Mouse (Mus musculus) heart, adult 2 months (tissue): ENCODE data around the gene Nhsl2. TPM values are rescaled to one million over a fixed set of nuclear protein-coding genes. Genes with fewer than 3 reads are reported as not detected.
"Not testable (repeated sequence)": the region's sequence is repeated elsewhere in the genome, so short reads cannot be mapped to it uniquely, and the experiment has no call there.

Source experiments
- DNase-seq, 2 experiments: peaks; one replicate each; pipeline ENCODE4 v3.0.0; 2021
- H3K27ac ChIP-seq: fragments of 200-600 bp; 2 replicates; pipeline ENCODE4 v1.8.1; 2022
- H3K27me3 ChIP-seq: fragments of 200-500 bp; 2 replicates; pipeline ENCODE4 v1.6.1; 2012; ENCODE audit warnings: mild to moderate bottlenecking, low read length, inconsistent platforms, mixed read lengths; ENCODE audit not compliant: control insufficient read depth, insufficient read depth
- H3K36me3 ChIP-seq: fragments of 200-500 bp; 2 replicates; pipeline ENCODE4 v1.6.1; 2012; ENCODE audit warnings: low read length, inconsistent platforms; ENCODE audit not compliant: control insufficient read depth, insufficient read depth
- H3K4me1 ChIP-seq: fragments of 200-500 bp; 2 replicates; pipeline ENCODE4 v1.6.1; 2011; ENCODE audit warnings: low read length; ENCODE audit not compliant: control insufficient read depth, insufficient read depth
- H3K4me3 ChIP-seq: fragments of 200-600 bp; 2 replicates; pipeline ENCODE4 v1.8.1; 2022
- H3K79me2 ChIP-seq: fragments of 200-500 bp; replicated peaks from 2 replicates; pipeline ENCODE4 v1.6.1; 2012; ENCODE audit warnings: mild to moderate bottlenecking, inconsistent platforms, low read length, moderate library complexity, mixed read lengths; ENCODE audit not compliant: control insufficient read depth, insufficient read depth
- H3K9ac ChIP-seq: fragments of 200-500 bp; 2 replicates; pipeline ENCODE4 v1.6.1; 2012; ENCODE audit warnings: low read depth, mild to moderate bottlenecking, control low read depth, inconsistent platforms, low read length, mixed read lengths
- CTCF ChIP-seq: fragments of 200-600 bp; IDR thresholded peaks from 2 replicates; pipeline ENCODE4 v1.8.1; 2022; ENCODE audit warnings: antibody characterized with exemption, mild to moderate bottlenecking, moderate library complexity
- EP300 ChIP-seq: fragments of 200-500 bp; IDR thresholded peaks from 2 replicates; pipeline ENCODE4 v1.6.1; 2011; ENCODE audit warnings: low read depth, low read length, control low read depth; ENCODE audit not compliant: insufficient read depth
- POLR2A ChIP-seq: fragments of 200-500 bp; IDR thresholded peaks from 2 replicates; pipeline ENCODE4 v1.6.1; 2011; ENCODE audit warnings: mild to moderate bottlenecking, low read depth, low read length, control low read depth; ENCODE audit not compliant: insufficient read depth
- WGBS: fragments of 180-500 bp; shearing (Covaris S2); methylation state at CpG from one replicate; pipeline ENCODE4 v1.1.7; 2018; 5-methylcytosine and 5-hydroxymethylcytosine counted together
- intact Hi-C: fragments of 180-260 bp; cut with DNase I; formaldehyde crosslinking; loops from one replicate; pipeline ENCODE4 v1.15.1; 2025
- long read RNA-seq: library from polyadenylated mRNA; stranded (forward); transcript quantifications from one replicate; pipeline ENCODE4 v2.0.0, GENCODE M21; 2021
- polyA plus RNA-seq: library from polyadenylated mRNA; depleted of rRNA; stranded (reverse); fragments of >200 nt; gene quantifications from 2 replicates; pipeline ENCODE4 v1.2.3, GENCODE M21; 2012; rRNA removed
- total RNA-seq, 2 experiments: library from RNA; stranded (reverse); gene quantifications; 2 replicates each; pipeline ENCODE4 v1.2.3; 2021

Gene Nhsl2
- total RNA-seq (1 to 10 TPM; 3.6 to 4.2 TPM), polyA plus RNA-seq (1.4 and 2.7 TPM in 2 replicates)
- long read RNA-seq, partial matches to known transcripts: 0 of 3 reads
- long read RNA-seq, other reads (novel, unspliced or antisense): 3 of 3 reads

DNA sequence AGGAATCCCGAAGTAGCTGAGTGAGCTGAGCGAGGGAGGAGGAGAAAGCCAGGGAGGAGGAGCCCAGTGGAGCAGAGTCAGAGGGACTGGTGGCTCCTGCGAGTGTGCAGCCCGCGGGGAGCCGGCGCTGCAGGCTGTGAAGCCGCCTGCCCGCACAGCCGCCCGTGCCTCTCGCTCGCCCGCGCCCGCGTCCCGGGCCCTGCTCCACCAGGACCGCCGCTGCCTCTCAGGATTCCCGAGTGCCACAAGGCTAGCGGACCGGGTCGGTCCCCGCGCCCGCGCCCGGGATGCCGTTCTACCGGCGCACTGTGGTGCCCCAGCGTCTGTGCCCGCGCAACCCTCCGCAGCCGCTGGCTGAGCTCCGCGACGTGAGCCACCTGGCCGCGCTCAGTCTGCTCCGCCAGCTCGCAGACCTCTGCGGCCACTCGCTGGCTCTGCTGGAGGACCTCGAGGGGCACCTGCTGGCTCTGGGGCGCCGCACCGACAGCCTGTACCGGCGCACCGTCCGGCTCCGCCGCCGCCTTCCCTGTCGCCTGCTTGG is at the start of gene Nhsl2:
Gene Nhsl2, plus strand, starts transcription at position 105 of the 541 bp plus-strand sequence.
- 13% methylated on average over 52 of the region's 58 CpGs for WGBS
- intact Hi-C loops: no loop called here
- H3K9ac ChIP-seq: peak within 1 kb of the TSS; percentile 60
- peak within 1 kb of the TSS; percentile 43 for H3K4me3 ChIP-seq
- no peaks in the 10 kb centered on the region for H3K79me2 ChIP-seq
- peak; percentile 48 to 51 for DNase-seq
- no peak within 1 kb of the TSS for H3K27ac ChIP-seq
- TF ChIP-seq CTCF (no peak), EP300 (no peak), POLR2A (no peak)
- peaks cover 10% of the 10 kb centered on the region for H3K27me3 ChIP-seq
- no peaks in the 10 kb centered on the region for H3K4me1 ChIP-seq
- H3K36me3 ChIP-seq: no peaks in the 10 kb centered on the region

DNA sequence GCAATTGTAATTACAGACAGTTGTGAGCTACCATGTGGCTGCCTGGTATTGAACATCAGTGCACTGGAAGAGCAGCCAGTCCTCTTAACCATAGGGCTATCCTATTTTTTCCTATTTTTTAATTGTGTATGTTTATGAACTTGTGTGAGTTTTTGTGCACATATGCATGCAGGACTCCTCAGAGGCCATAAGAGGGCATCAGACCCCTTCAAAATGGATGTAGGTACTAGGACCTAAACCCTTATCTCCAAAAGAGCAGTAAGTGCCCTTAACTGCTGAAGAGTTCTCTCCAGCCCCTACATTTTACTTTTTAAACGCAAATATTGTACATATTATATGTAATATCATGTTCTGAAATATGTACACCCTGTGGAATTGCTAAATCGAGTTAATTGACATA is 43.7 kb upstream of the Nhsl2 start:
- Histone ChIP-seq H3K79me2 (no peaks in the 10 kb centered on the region), H3K27me3 (no peaks in the 10 kb centered on the region), H3K4me1 (no peaks in the 10 kb centered on the region), H3K27ac (no peak overlapping the region), H3K9ac (no peak overlapping the region), H3K36me3 (no peaks in the 10 kb centered on the region), H3K4me3 (no peak overlapping the region)
- intact Hi-C loops: no loop called here
- no peak for DNase-seq
- TF ChIP-seq CTCF (peak; percentile 69), POLR2A (no peak), EP300 (no peak)
- 33% methylated on average over 2 of the region's 2 CpGs for WGBS

DNA sequence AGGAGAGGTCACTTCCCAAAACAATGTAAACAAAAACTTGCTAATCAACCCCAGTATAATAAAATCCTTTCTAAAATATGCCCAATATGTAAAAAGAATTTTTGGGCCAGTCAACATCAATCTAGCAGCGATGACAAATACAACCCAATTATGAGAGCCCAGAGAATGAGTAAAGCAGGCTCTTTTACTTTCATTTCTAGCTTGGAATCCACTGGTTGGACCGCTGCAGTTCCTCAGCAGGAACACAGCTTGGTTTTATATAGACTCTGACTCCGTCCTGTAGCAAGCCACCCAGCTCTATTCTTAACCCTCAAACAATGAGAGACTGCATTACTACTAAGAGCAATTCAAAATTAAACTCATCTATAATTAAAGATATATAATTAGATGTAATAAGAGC is 37.4 kb upstream of the Nhsl2 start:
- no peak for DNase-seq
- Histone ChIP-seq H3K36me3 (no peaks in the 10 kb centered on the region), H3K79me2 (no peaks in the 10 kb centered on the region), H3K27ac (no peak overlapping the region), H3K27me3 (no peaks in the 10 kb centered on the region), H3K9ac (no peak overlapping the region), H3K4me1 (no peaks in the 10 kb centered on the region), H3K4me3 (no peak overlapping the region)
- 39% methylated on average over 3 of the region's 3 CpGs for WGBS
- TF ChIP-seq EP300 (no peak), POLR2A (no peak), CTCF (no peak)
- intact Hi-C loops: loop anchor here (2.0 kb wide), 1 partner anchor 255 kb away; no protein-coding TSS in a partner anchor

DNA sequence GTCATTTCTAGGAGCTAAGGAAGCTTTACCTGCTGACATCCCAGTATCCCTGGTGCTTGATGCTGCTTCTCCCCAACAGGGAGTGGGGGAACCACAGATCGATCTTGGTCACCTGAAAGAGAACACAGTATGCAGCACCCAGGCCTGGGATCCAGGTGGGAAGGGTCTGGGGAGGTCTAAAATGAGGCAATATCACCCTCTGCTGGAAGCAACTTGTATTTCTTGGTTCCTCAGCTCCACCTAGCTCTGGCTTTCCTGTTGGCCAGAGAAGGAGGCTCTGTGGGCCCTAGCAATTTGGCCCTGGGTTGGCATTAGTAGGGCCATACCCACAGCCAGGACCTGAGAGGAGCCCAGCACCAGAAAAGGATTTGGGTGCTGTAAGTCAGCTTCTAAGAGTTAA is 30.0 kb upstream of the Nhsl2 start:
- H3K9ac ChIP-seq: no peak overlapping the region
- TF ChIP-seq POLR2A: no peak
- TF ChIP-seq CTCF: peak; percentile 46
- no peak for TF ChIP-seq EP300
- no peaks in the 10 kb centered on the region for H3K36me3 ChIP-seq
- H3K4me3 ChIP-seq: no peak overlapping the region
- DNase-seq: no peak
- H3K4me1 ChIP-seq: no peaks in the 10 kb centered on the region
- no peaks in the 10 kb centered on the region for H3K27me3 ChIP-seq
- no peaks in the 10 kb centered on the region for H3K79me2 ChIP-seq
- H3K27ac ChIP-seq: no peak overlapping the region
- intact Hi-C loops: no loop called here
- WGBS: 57% methylated on average over 1 of the region's 1 CpGs

DNA sequence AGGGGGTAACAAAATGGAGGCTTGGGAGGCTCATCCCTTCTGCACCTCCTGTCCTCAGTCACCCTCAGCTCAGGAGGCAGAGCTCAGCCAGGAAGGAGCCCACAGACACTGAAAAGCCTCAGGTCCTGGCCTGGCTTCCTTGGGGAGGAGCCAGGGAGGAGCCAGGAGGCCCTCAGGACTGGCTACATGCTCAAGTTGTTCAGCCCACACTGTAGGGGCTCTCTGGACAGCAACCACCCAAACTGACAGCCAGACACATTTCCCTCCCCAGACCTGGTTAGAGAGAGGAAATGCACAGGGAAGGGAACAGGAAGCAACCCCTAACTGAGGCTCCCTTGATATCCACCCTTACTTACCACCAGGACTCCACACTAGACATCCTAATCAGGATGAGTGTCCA is 29.2 kb upstream of the Nhsl2 start:
- DNase-seq, H3K36me3 ChIP-seq, H3K27ac ChIP-seq, H3K4me1 ChIP-seq, H3K4me3 ChIP-seq, intact Hi-C loops, H3K9ac ChIP-seq, H3K79me2 ChIP-seq, H3K27me3 ChIP-seq: not testable (repeated sequence)

DNA sequence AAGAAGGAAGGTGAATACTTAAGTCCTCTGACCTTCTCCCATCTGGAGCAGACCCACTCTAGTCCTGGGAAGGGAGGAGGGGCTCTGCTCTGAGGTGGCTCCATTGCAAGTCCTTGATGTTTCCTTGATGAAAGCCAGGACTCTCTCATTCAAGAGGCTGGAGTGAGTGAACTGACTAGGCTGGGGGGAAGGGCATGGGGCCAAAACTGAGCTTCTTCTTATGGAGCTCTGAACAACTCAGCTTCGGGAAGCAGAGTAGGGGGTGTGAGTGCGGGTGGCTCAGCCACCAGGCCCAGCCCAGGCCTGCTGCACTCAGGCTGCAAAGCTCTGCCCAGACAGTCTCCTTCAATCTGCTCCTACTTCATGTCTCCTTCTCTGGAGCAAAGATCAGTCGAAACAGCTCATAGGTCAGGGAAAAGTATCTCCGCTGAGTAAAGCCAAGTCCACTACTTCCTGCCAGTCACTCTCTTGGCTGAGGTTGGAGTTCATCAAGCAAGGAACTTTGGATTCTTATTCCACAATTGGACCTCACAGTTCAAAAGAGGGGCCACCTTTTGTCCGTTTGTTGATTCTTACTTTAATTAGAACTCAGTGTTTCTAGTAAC is 1.9 kb upstream of the Nhsl2 start:
- Histone ChIP-seq H3K4me1 (no peaks in the 10 kb centered on the region), H3K9ac (no peak overlapping the region), H3K27ac (no peak overlapping the region), H3K4me3 (no peak overlapping the region), H3K79me2 (no peaks in the 10 kb centered on the region), H3K36me3 (no peaks in the 10 kb centered on the region), H3K27me3 (peaks cover 10% of the 10 kb centered on the region)
- no peak for DNase-seq
- TF ChIP-seq POLR2A (no peak), CTCF (no peak), EP300 (no peak)
- intact Hi-C loops: no loop called here
- 71% methylated on average over 5 of the region's 5 CpGs for WGBS
